Mouse (Mus musculus): Measurements from ENCODE around the gene Syne1.

- TF ChIP-seq POLR2A (IDR thresholded peaks at IDR 0.05; ENCODE audit: low read depth, low read length) (no peak), CTCF (IDR thresholded peaks at IDR 0.05; ENCODE audit: borderline replicate concordance, insufficient read depth, low read length) (no peak)
Measured at GRCm38 (mm10) chr10:5511403-5511802, 39.9 kb downstream of the Syne1 start.
